Mouse (Mus musculus): ENCODE results near the gene Cutc. TPM values are rescaled to one million over a fixed set of nuclear protein-coding genes. Genes with fewer than 3 reads are reported as not detected.

The Cutc gene
- polyA plus RNA-seq, 2 experiments: 6.7 to 9.7 TPM

DNA sequence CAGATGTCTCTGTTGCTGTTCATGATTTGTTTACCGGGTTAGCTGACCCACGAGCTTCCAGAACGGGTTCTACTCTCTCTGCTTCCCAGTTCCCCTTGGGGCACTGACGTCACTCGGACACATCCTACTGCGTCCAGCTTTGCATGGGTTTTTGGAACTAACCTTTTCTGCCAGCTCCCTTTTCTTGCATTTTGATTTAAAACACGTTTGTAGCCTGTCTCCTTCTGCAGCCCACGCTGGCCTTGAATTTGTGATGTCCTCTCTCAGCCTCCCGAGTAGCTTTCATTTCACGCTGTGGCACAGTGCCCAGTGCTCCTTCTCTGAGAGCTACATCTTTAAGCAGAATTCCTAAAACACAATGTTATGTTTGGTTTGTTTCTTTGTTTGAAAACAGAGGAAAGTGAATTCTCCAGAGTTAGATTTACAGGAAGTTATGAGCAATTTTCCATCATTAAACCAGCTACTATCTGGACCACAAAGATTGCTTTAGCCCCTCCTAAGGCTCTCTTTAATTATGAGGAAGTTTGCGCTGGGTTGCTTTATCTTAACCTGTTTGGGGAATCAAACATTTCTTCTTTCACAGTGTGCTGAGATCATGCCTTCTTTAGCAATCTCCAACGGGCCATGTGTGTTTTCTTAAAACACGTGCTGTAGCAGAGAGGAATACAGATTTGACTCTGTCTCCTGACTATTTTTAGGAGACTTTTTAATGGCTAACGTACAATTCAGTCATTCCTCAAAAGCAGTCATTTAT, 63.0 kb downstream of the Cutc start:
- Histone ChIP-seq H3K4me3 (ENCODE audit: insufficient read depth in 1 of 2, low read depth in 2 of 2, low read length in 2 of 2) (no peak overlapping the region), H3K4me1 (replicated peaks; ENCODE audit: control insufficient read depth in 2 of 2, insufficient read depth in 2 of 2, low read length in 1 of 2) (peaks cover 0 to 2% of the 10 kb centered on the region in 2 experiments; a peak in 1 of 4 replicates), H3K4me2 (ENCODE audit: low read depth) (no peak overlapping the region), H3K9ac (replicated peaks) (no peak overlapping the region), H3K9me3 (ENCODE audit: control insufficient read depth, low read length) (no peaks in the 10 kb centered on the region), H3K27ac (no peak overlapping the region), H3K27me3 (ENCODE audit: control insufficient read depth, insufficient read depth, low read length) (no peaks in the 10 kb centered on the region), H3K36me3 (replicated peaks; ENCODE audit: control insufficient read depth, insufficient read depth, low read depth) (no peaks in the 10 kb centered on the region)
- WGBS (ENCODE audit: insufficient replicate concordance): 50% methylated on average over 14 of the region's 14 CpGs
- no peak for TF ChIP-seq EP300 (IDR thresholded peaks at IDR 0.05; ENCODE audit: low read depth)
- TF ChIP-seq CTCF (IDR thresholded peaks at IDR 0.05; ENCODE audit: low read depth): no peak
- DNase-seq (ENCODE audit: low read depth in 3 of 3, low spot score in 3 of 3) (no peak), ATAC-seq (ENCODE audit: insufficient read depth) (no peak)

Other genes starting within 250 kb of the Cutc start
- 9.0 and 10.8 TPM in 2 replicates for gene Got1, start 228.4 kb upstream of the Cutc start, polyA plus RNA-seq (2012; rRNA removed)
- 11.6 and 11.7 TPM in 2 replicates for gene Got1, start 228.4 kb upstream of the Cutc start, polyA plus RNA-seq (2014; fragmentation: Nextera tagmentation; extraction: Ambion mirVana)
- gene Nkx2-3, start 140.7 kb upstream of the Cutc start, polyA plus RNA-seq (2012; rRNA removed): 0.07 and 0.11 TPM in 2 replicates
- gene Nkx2-3, start 140.7 kb upstream of the Cutc start, polyA plus RNA-seq (2014; fragmentation: Nextera tagmentation; extraction: Ambion mirVana): 0.06 and 0.13 TPM in 2 replicates
- gene Slc25a28, start 78.1 kb upstream of the Cutc start, polyA plus RNA-seq (2012; rRNA removed): 16.5 and 19.0 TPM in 2 replicates
- 4.4 and 5.1 TPM in 2 replicates for gene Slc25a28, start 78.1 kb upstream of the Cutc start, polyA plus RNA-seq (2014; fragmentation: Nextera tagmentation; extraction: Ambion mirVana)
- 1.2 and 1.5 TPM in 2 replicates for gene Entpd7, start 63.3 kb upstream of the Cutc start, polyA plus RNA-seq (2012; rRNA removed)
- gene Entpd7, start 63.3 kb upstream of the Cutc start, polyA plus RNA-seq (2014; fragmentation: Nextera tagmentation; extraction: Ambion mirVana): 2.6 and 3.3 TPM in 2 replicates
- 7.2 and 8.0 TPM in 2 replicates for gene Cox15, start within 50 bp of the Cutc start, polyA plus RNA-seq (2012; rRNA removed)
- 3.2 TPM in 2 replicates for gene Cox15, start within 50 bp of the Cutc start, polyA plus RNA-seq (2014; fragmentation: Nextera tagmentation; extraction: Ambion mirVana)
- 12.9 and 13.4 TPM in 2 replicates for gene Abcc2, start 29.2 kb downstream of the Cutc start, polyA plus RNA-seq (2012; rRNA removed)
- gene Abcc2, start 29.2 kb downstream of the Cutc start, polyA plus RNA-seq (2014; fragmentation: Nextera tagmentation; extraction: Ambion mirVana): 9.5 and 10.6 TPM in 2 replicates
- 2.1 and 2.2 TPM in 2 replicates for gene Dnmbp, start 187.2 kb downstream of the Cutc start, polyA plus RNA-seq (2012; rRNA removed)
- gene Dnmbp, start 187.2 kb downstream of the Cutc start, polyA plus RNA-seq (2014; fragmentation: Nextera tagmentation; extraction: Ambion mirVana): 1.3 and 1.5 TPM in 2 replicates
- 49.5 and 50.9 TPM in 2 replicates for gene Cpn1, start 233.6 kb downstream of the Cutc start, polyA plus RNA-seq (2012; rRNA removed)
- gene Cpn1, start 233.6 kb downstream of the Cutc start, polyA plus RNA-seq (2014; fragmentation: Nextera tagmentation; extraction: Ambion mirVana): 43.9 and 50.1 TPM in 2 replicates